In the genomic region with DNA sequence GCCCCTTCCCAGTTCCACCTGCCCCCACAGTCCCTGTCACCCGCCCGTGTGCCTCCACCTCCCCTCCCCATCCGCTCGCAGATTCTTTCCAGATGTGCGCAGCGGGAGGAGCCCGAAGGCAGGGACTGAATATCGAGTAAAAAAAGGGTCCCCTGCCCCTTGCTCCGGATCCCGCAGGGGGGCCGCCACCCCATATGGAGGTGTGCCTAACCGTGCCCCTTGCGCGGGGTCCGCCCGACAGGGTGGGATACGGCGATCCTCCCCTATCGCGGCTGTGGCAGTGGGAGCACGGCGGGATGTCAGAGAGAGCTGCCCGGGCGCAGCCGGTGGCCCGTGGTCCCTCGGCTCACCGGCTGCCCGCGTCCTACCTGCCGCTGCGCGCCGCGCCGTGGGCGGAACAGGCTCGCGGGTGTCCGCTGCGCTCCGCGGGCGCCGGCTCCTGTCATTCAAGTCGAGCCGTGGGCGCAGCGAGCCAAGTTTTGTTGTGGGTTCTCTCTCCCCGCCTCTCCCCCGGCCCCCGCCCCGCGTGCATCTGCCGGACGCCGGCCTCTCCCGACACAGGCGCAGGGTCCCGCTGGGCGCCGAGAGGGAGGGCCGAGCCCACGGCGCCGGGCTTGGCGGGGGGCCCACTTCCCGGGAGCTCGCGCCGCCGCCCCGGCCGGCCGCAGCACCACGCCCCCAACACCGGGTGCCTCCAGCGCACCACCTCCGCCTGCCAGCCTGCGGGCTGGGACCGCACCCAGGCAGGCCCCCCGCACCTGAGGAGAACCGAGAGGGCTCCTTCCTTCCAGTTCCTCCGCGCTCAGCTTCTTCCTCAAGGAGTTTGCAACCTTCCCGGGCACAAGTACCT, we compare ENCODE assay signal across 8 mouse cellular contexts.
A peak's percentile ranks its signal among the peaks of the same experiment; 100 is the strongest.
DNase-seq lines count a peak whose midpoint lies in the region; ATAC-seq lines count a peak whose summit lies in the region.

No protein-coding gene starts in this region.

- peak overlapping the region; percentile 58 for H3K9ac ChIP-seq in hindbrain, embryonic 16.5 days (ENCODE audit: low read depth, low read length)
- peak overlapping the region; percentile 74 for H3K9ac ChIP-seq in limb, embryonic 13.5 days
- H3K9ac ChIP-seq in midbrain, embryonic 16.5 days (ENCODE audit: low read depth, low read length) = peak overlapping the region; percentile 71

- H3K4me3 ChIP-seq in brown adipose tissue, adult 24 weeks (ENCODE audit: insufficient read depth, low read depth, low read length) = peak overlapping the region; percentile 68
- H3K4me3 ChIP-seq in hindbrain, embryonic 16.5 days (ENCODE audit: low read length) = peak overlapping the region; percentile 61
- peak overlapping the region; percentile 71 for H3K4me3 ChIP-seq in limb, embryonic 13.5 days
- peak overlapping the region; percentile 68 for H3K4me3 ChIP-seq in midbrain, embryonic 16.5 days (ENCODE audit: low read depth, low read length)

- 0 out of 2 replicates have a peak overlapping the region, but pooled peaks have one; percentile 6 for H3K27ac ChIP-seq in brown adipose tissue, adult 24 weeks (replicated peaks; ENCODE audit: low read depth, low read length)
- H3K27ac ChIP-seq in hindbrain, embryonic 16.5 days (ENCODE audit: low read depth, low read length) = no peak overlapping the region
- H3K27ac ChIP-seq in limb, embryonic 13.5 days = no peak overlapping the region
- no peak overlapping the region for H3K27ac ChIP-seq in midbrain, embryonic 16.5 days (ENCODE audit: low read length)

- DNase-seq in cerebellum, adult 9-10 months = no peak
- DNase-seq in gastrocnemius, postnatal 14 days = peak; percentile 77
- peak; percentile 8 to 16 for DNase-seq in thymus, postnatal 36 days

- WGBS in hindbrain, embryonic 16.5 days = under 1% methylated on average over 61 of the region's 86 CpGs
- under 1% methylated on average over 72 of the region's 86 CpGs for WGBS in limb, embryonic 13.5 days
- WGBS in midbrain, embryonic 16.5 days = under 1% methylated on average over 59 of the region's 86 CpGs

- no peaks in the 10 kb centered on the region for H3K36me3 ChIP-seq in hindbrain, embryonic 16.5 days (ENCODE audit: control insufficient read depth, insufficient read depth, low read length)
- H3K36me3 ChIP-seq in limb, embryonic 13.5 days = no peaks in the 10 kb centered on the region
- H3K36me3 ChIP-seq in midbrain, embryonic 16.5 days (ENCODE audit: control insufficient read depth, insufficient read depth, low read length) = no peaks in the 10 kb centered on the region

- peaks cover 27% of the 10 kb centered on the region for H3K27me3 ChIP-seq in hindbrain, embryonic 16.5 days (replicated peaks; ENCODE audit: control insufficient read depth, insufficient read depth, low read length)
- peaks cover 43% of the 10 kb centered on the region for H3K27me3 ChIP-seq in limb, embryonic 13.5 days
- H3K27me3 ChIP-seq in midbrain, embryonic 16.5 days (ENCODE audit: control insufficient read depth, insufficient read depth, low read depth, low read length) = peaks cover 28% of the 10 kb centered on the region

- H3K4me2 ChIP-seq in hindbrain, embryonic 16.5 days (ENCODE audit: low read length) = peak overlapping the region; percentile 98
- H3K4me2 ChIP-seq in limb, embryonic 13.5 days (replicated peaks) = peak overlapping the region; percentile 98
- H3K4me2 ChIP-seq in midbrain, embryonic 16.5 days (ENCODE audit: low read length) = peak overlapping the region; percentile 93

- no peaks in the 10 kb centered on the region; the same call in 1 of the 2 replicates for H3K4me1 ChIP-seq in brown adipose tissue, adult 24 weeks (ENCODE audit: control insufficient read depth, insufficient read depth, insufficient read length, low read length)
- H3K4me1 ChIP-seq in hindbrain, embryonic 16.5 days (ENCODE audit: control insufficient read depth, insufficient read depth, low read depth, low read length) = peaks cover 10% of the 10 kb centered on the region; the same call in 1 of the 2 replicates
- peaks cover 21% of the 10 kb centered on the region for H3K4me1 ChIP-seq in limb, embryonic 13.5 days
- peaks cover 12% of the 10 kb centered on the region for H3K4me1 ChIP-seq in midbrain, embryonic 16.5 days (ENCODE audit: control insufficient read depth, insufficient read depth, low read length)

- 0 out of 2 replicates have a peak, but pooled peaks have one; percentile 15 for ATAC-seq in cerebellum, adult (ENCODE audit: insufficient number of reproducible peaks, low FRiP score, low TSS enrichment)
- peak; percentile 55 for ATAC-seq in hindbrain, embryonic 16.5 days
- peak; percentile 33; the same call in 1 of the 2 replicates for ATAC-seq in limb, embryonic 13.5 days (ENCODE audit: low FRiP score, low read depth)
- ATAC-seq in midbrain, embryonic 16.5 days = peak; percentile 62

- H3K9me3 ChIP-seq in hindbrain, embryonic 16.5 days (ENCODE audit: control insufficient read depth, low read length) = no peaks in the 10 kb centered on the region
- no peaks in the 10 kb centered on the region for H3K9me3 ChIP-seq in limb, embryonic 13.5 days
- H3K9me3 ChIP-seq in midbrain, embryonic 16.5 days (replicated peaks; ENCODE audit: control insufficient read depth, low read length, poor library complexity, severe bottlenecking) = no peaks in the 10 kb centered on the region

- intact Hi-C loops in gastrocnemius, postnatal 14 days (cut with DNase I; ENCODE audit: low total_unique reads) = no loop called here
